Mouse (Mus musculus) CH12.LX (cell line): Measurements from ENCODE around the gene Rims1. TPM values are rescaled to one million over a fixed set of nuclear protein-coding genes. Genes with fewer than 3 reads are reported as not detected.

Experiments used
- DNase-seq: peaks from one replicate; pipeline ENCODE4 v3.0.0-alpha.2; 2013; ENCODE audit errors: extremely low read depth
- H3K27ac ChIP-seq: 2 replicates; pipeline ENCODE4 v1.5.1; 2012; ENCODE audit warnings: low read depth, mild to moderate bottlenecking, control low read depth, moderate library complexity; ENCODE audit not compliant: insufficient read depth
- H3K27me3 ChIP-seq: replicated peaks from 2 replicates; pipeline ENCODE3; 2012; ENCODE audit warnings: inconsistent platforms
- H3K36me3 ChIP-seq, 2 experiments: replicated peaks in 1 of 2; 2 replicates each; pipeline versions ENCODE3 to v1.6.1; 2012; ENCODE audit warnings: inconsistent platforms in 1 of 2, low read length in 1 of 2, mild to moderate bottlenecking in 1 of 2, mixed read lengths in 1 of 2, moderate library complexity in 1 of 2; ENCODE audit not compliant: control insufficient read depth in 1 of 2, insufficient read depth in 1 of 2
- H3K4me1 ChIP-seq, 2 experiments: 2 replicates each; pipeline ENCODE4 v1.6.1; 2012; ENCODE audit warnings: inconsistent platforms in 1 of 2, moderate library complexity in 1 of 2; ENCODE audit not compliant: insufficient read depth in 2 of 2, control insufficient read depth in 1 of 2
- H3K4me2 ChIP-seq: 2 replicates; pipeline ENCODE4 v1.6.1; 2012; ENCODE audit warnings: low read depth, mild to moderate bottlenecking, control low read depth; ENCODE audit not compliant: poor library complexity, insufficient read depth, severe bottlenecking
- H3K4me3 ChIP-seq, 3 experiments: fragments of 150-350 bp in 1 of 3; sonication (generic) in 1 of 3; replicated peaks in 1 of 3; 2 replicates each; pipeline versions ENCODE3 to v1.5.1; 2011 to 2012; ENCODE audit warnings: low read depth in 2 of 3, low read length in 2 of 3, mild to moderate bottlenecking in 2 of 3, moderate library complexity in 2 of 3, control low read depth in 1 of 3, improper control_type of control experiment in 1 of 3, inconsistent platforms in 1 of 3, mixed read lengths in 1 of 3; ENCODE audit not compliant: poor library complexity in 1 of 3
- H3K79me2 ChIP-seq: replicated peaks from 2 replicates; pipeline ENCODE4 v1.6.1; 2012; ENCODE audit warnings: mild to moderate bottlenecking, moderate library complexity; ENCODE audit not compliant: control insufficient read depth, poor library complexity, insufficient read depth, severe bottlenecking; ENCODE audit errors: extremely low read depth
- H3K9ac ChIP-seq: 2 replicates; pipeline ENCODE4 v1.6.1; 2012; ENCODE audit warnings: low read depth, mild to moderate bottlenecking, control low read depth, moderate library complexity; ENCODE audit not compliant: insufficient read depth
- H3K9me3 ChIP-seq: replicated peaks from 2 replicates; pipeline ENCODE3; 2012; ENCODE audit warnings: low read length, inconsistent platforms, mixed read lengths
- BHLHE40 ChIP-seq: IDR thresholded peaks from 2 replicates; pipeline ENCODE4 v1.6.1; 2011; ENCODE audit warnings: mild to moderate bottlenecking, low read depth, low read length, improper control_type of control experiment
- ELF1 ChIP-seq: IDR thresholded peaks from 2 replicates; pipeline ENCODE4 v1.6.1; 2014; ENCODE audit warnings: low read depth, mild to moderate bottlenecking, inconsistent platforms, low read length, improper control_type of control experiment
- EP300 ChIP-seq: IDR thresholded peaks from 2 replicates; pipeline ENCODE4 v1.6.1; 2011; ENCODE audit warnings: low read length, improper control_type of control experiment
- ETS1 ChIP-seq: conservative IDR thresholded peaks from 2 replicates; pipeline ENCODE4 v1.6.1; 2012; ENCODE audit warnings: low read depth, mild to moderate bottlenecking, inconsistent platforms, low read length, improper control_type of control experiment, moderate library complexity
- JUN ChIP-seq: IDR thresholded peaks from 2 replicates; pipeline ENCODE4 v1.6.1; 2011; ENCODE audit warnings: low read depth, mild to moderate bottlenecking, low read length, improper control_type of control experiment, moderate library complexity; ENCODE audit not compliant: insufficient read depth
- JUND ChIP-seq: conservative IDR thresholded peaks from 2 replicates; pipeline ENCODE4 v1.6.1; 2011; ENCODE audit warnings: low read depth, low read length, improper control_type of control experiment
- KAT2A ChIP-seq: IDR thresholded peaks from 2 replicates; pipeline ENCODE4 v1.6.1; 2012; ENCODE audit warnings: low read length, improper control_type of control experiment, inconsistent platforms; ENCODE audit not compliant: insufficient replicate concordance
- MAFK ChIP-seq: IDR thresholded peaks from 2 replicates; pipeline ENCODE4 v1.6.1; 2011; ENCODE audit warnings: low read length, improper control_type of control experiment; ENCODE audit not compliant: insufficient replicate concordance
- MAZ ChIP-seq: IDR thresholded peaks from 2 replicates; pipeline ENCODE4 v1.6.1; 2012; ENCODE audit warnings: low read depth, mild to moderate bottlenecking, inconsistent platforms, low read length, improper control_type of control experiment, moderate library complexity
- MXI1 ChIP-seq: IDR thresholded peaks from 2 replicates; pipeline ENCODE4 v1.6.1; 2011; ENCODE audit warnings: mild to moderate bottlenecking, low read depth, low read length, improper control_type of control experiment
- MYC ChIP-seq: IDR thresholded peaks from 2 replicates; pipeline ENCODE4 v1.6.1; 2011; ENCODE audit warnings: low read depth, mild to moderate bottlenecking, improper control_type of control experiment, low read length
- NELFE ChIP-seq: IDR thresholded peaks from 2 replicates; pipeline ENCODE4 v1.6.1; 2011; ENCODE audit warnings: low read depth, low read length, improper control_type of control experiment
- PAX5 ChIP-seq: IDR thresholded peaks from 2 replicates; pipeline ENCODE4 v1.6.1; 2012; ENCODE audit warnings: low read length, inconsistent platforms, mixed read lengths
- POLR2A ChIP-seq: IDR thresholded peaks from 2 replicates; pipeline ENCODE4 v1.6.1; 2011; ENCODE audit warnings: low read depth, mild to moderate bottlenecking, improper control_type of control experiment, low read length
- SIN3A ChIP-seq: IDR thresholded peaks from 2 replicates; pipeline ENCODE4 v1.6.1; 2012; ENCODE audit warnings: low read length, improper control_type of control experiment, inconsistent platforms
- SMC3 ChIP-seq: IDR thresholded peaks from 2 replicates; pipeline ENCODE4 v1.6.1; 2011; ENCODE audit warnings: low read depth, low read length, improper control_type of control experiment
- TCF12 ChIP-seq: IDR thresholded peaks from 2 replicates; pipeline ENCODE4 v1.6.1; 2014; ENCODE audit warnings: low read depth, mild to moderate bottlenecking, inconsistent platforms, low read length, improper control_type of control experiment
- UBTF ChIP-seq: IDR thresholded peaks from 2 replicates; pipeline ENCODE4 v1.6.1; 2012; ENCODE audit warnings: low read depth, mild to moderate bottlenecking, inconsistent platforms, low read length, improper control_type of control experiment, moderate library complexity
- USF2 ChIP-seq: conservative IDR thresholded peaks from 2 replicates; pipeline ENCODE4 v1.6.1; 2011; ENCODE audit warnings: low read depth, low read length, improper control_type of control experiment
- ZMIZ1 ChIP-seq: IDR thresholded peaks from 2 replicates; pipeline ENCODE4 v1.6.1; 2012; ENCODE audit warnings: low read depth, mild to moderate bottlenecking, inconsistent platforms, low read length, improper control_type of control experiment
- dilution Hi-C: fragments of 300-500 bp; cut with MboI; formaldehyde crosslinking; loops from 2 replicates; pipeline ENCODE4 v1.14.3; 2020; ENCODE audit warnings: low sequenced_read_pairs; ENCODE audit not compliant: extremely low pct_unique_long_range_greater_than_20kb, extremely low pct_ligation_motif_present
- in situ Hi-C: fragments of 300-500 bp; cut with MboI; formaldehyde crosslinking; loops from 3 replicates; pipeline ENCODE4 v1.14.3; 2019; ENCODE audit warnings: low sequenced_read_pairs, low pct_ligation_motif_present, low pct_unique_long_range_greater_than_20kb, mixed read lengths
- polyA plus RNA-seq: library from polyadenylated mRNA; unstranded; fragments of >175 nt; gene quantifications from 2 replicates; pipeline ENCODE4 v1.2.1, GENCODE M21; 2012; ENCODE audit warnings: low read depth; ENCODE audit not compliant: insufficient read length
- total RNA-seq, 2 experiments: library from RNA; depleted of rRNA; stranded (reverse); fragments of 300-350 nt in 1 of 2; fragments of >200 nt in 1 of 2; gene quantifications; 2 replicates each; pipeline ENCODE4 v1.2.3; 2012 to 2014

Gene Rims1
- total and polyA plus RNA-seq, 3 experiments = not detected

GRCm38 (mm10) chr1:22594841-22595240 is 211.0 kb downstream of the Rims1 start:
- dilution Hi-C loops (no loop called here), in situ Hi-C loops (no loop called here)
- H3K4me1 ChIP-seq = no peaks in the 10 kb centered on the region

GRCm38 (mm10) chr1:22587859-22588383 is 217.9 kb downstream of the Rims1 start:
- Histone ChIP-seq H3K4me3 (no peak overlapping the region), H3K9me3 (no peaks in the 10 kb centered on the region), H3K36me3 (no peaks in the 10 kb centered on the region), H3K79me2 (no peaks in the 10 kb centered on the region), H3K27ac (no peak overlapping the region), H3K4me2 (no peak overlapping the region), H3K9ac (no peak overlapping the region), H3K27me3 (no peaks in the 10 kb centered on the region), H3K4me1 (no peaks in the 10 kb centered on the region)
- no peak for TF ChIP-seq PAX5
- TF ChIP-seq USF2 = no peak
- no peak for TF ChIP-seq KAT2A
- TF ChIP-seq MAFK = no peak
- TF ChIP-seq NELFE = no peak
- TF ChIP-seq JUND = no peak
- in situ Hi-C loops (no loop called here), dilution Hi-C loops (no loop called here)
- DNase-seq = no peak

More at GRCm38 (mm10) chr1:22594841-22595240, 211.0 kb downstream of the Rims1 start:
- H3K36me3 ChIP-seq = no peaks in the 10 kb centered on the region
- H3K27ac ChIP-seq = no peak overlapping the region
- H3K4me3 ChIP-seq = no peak overlapping the region
- no peaks in the 10 kb centered on the region for H3K27me3 ChIP-seq
- no peaks in the 10 kb centered on the region for H3K79me2 ChIP-seq
- no peak for DNase-seq
- H3K9ac ChIP-seq = no peak overlapping the region
- no peak overlapping the region for H3K4me2 ChIP-seq
- H3K9me3 ChIP-seq = no peaks in the 10 kb centered on the region
- TF ChIP-seq JUN (no peak), ETS1 (no peak), POLR2A (no peak), SMC3 (no peak), MYC (no peak), ZMIZ1 (no peak), MXI1 (no peak), NELFE (no peak), BHLHE40 (no peak), ELF1 (no peak), UBTF (no peak), EP300 (no peak), SIN3A (no peak), TCF12 (no peak), USF2 (no peak), MAZ (no peak)
